Mouse (Mus musculus): Measurements from ENCODE around the gene Ripply3. TPM values are rescaled to one million over a fixed set of nuclear protein-coding genes. Genes with fewer than 3 reads are reported as not detected.
A peak's percentile ranks its signal among the peaks of the same experiment; 100 is the strongest.

Gene Ripply3
- polyA plus RNA-seq, 1 experiment from 2014 or later: 4.7 TPM

DNA sequence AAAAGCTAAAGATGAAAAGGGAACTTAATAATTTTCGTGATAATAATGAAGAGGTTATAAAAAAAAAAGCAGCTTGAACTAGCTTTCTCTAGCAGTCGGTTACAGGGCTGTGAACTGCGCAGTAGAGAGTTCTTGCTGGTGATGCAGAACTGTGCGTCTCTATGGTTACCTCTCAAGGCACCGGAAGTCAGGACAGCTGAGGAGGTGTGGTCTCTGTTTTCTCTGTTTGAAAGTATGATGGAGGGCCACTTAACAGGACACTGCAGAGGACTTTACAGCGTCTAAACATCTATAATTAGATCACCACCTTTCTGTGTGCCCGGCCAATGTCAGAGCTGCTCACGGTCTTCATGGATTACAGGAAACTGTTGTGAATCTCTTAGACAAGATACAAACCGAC lies 26.2 kb downstream of the Ripply3 start:
- Histone ChIP-seq H3K27me3 (ENCODE audit: low read depth, poor library complexity, severe bottlenecking) (no peaks in the 10 kb centered on the region), H3K9me3 (replicated peaks) (no peaks in the 10 kb centered on the region), H3K27ac (no peak overlapping the region), H3K36me3 (no peaks in the 10 kb centered on the region), H3K4me1 (peaks cover 22% of the 10 kb centered on the region), H3K4me3 (no peak overlapping the region)
- no peak for DNase-seq (ENCODE audit: low spot score)
- 39% methylated on average over 9 of the region's 9 CpGs for WGBS

- no peaks in the 10 kb centered on the region for H3K36me3 ChIP-seq
- no peak overlapping the region for H3K4me3 ChIP-seq
- peaks cover 12% of the 10 kb centered on the region for H3K4me1 ChIP-seq
- H3K9me3 ChIP-seq (replicated peaks): no peaks in the 10 kb centered on the region
- no peak for DNase-seq (ENCODE audit: low spot score)
- H3K27me3 ChIP-seq (ENCODE audit: low read depth, poor library complexity, severe bottlenecking): no peaks in the 10 kb centered on the region
- H3K27ac ChIP-seq: no peak overlapping the region
- 52% methylated on average over 7 of the region's 7 CpGs for WGBS
Observed at GRCm38 (mm10) chr16:94356046-94356445, 27.8 kb downstream of the Ripply3 start.

GRCm38 (mm10) chr16:94356776-94357494 lies 28.7 kb downstream of the Ripply3 start:
- H3K4me3 ChIP-seq: no peak overlapping the region
- no peak overlapping the region for H3K27ac ChIP-seq
- peaks cover 12% of the 10 kb centered on the region for H3K4me1 ChIP-seq
- H3K27me3 ChIP-seq (ENCODE audit: low read depth, poor library complexity, severe bottlenecking): no peaks in the 10 kb centered on the region
- H3K9me3 ChIP-seq (replicated peaks): no peaks in the 10 kb centered on the region
- DNase-seq (ENCODE audit: low spot score): no peak
- 70% methylated on average over 11 of the region's 11 CpGs for WGBS
- H3K36me3 ChIP-seq: no peaks in the 10 kb centered on the region

DNA sequence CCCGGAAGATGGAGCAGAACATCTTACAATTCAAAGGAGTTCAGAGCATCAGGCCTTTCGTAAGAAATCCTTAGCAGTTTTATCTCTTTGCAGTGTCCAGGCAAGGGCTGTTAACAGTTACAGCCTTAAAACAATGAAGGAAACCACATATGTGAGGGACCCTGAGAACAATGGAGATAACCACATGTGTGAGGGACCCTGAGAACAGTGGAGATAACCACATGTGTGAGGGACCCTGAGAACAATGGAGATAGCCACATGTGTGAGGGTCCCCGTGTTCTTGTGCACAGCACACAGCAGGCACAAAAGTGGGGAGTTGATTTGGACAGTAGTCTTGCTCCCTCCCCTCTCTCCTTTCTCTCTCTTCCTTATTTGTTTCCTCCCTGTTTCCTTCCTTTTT lies 29.9 kb downstream of the Ripply3 start:
- Histone ChIP-seq H3K9me3 (replicated peaks) (no peaks in the 10 kb centered on the region), H3K36me3 (no peaks in the 10 kb centered on the region), H3K4me3 (no peak overlapping the region), H3K27me3 (ENCODE audit: low read depth, poor library complexity, severe bottlenecking) (no peaks in the 10 kb centered on the region), H3K27ac (no peak overlapping the region), H3K4me1 (peaks cover 18% of the 10 kb centered on the region)
- no peak for DNase-seq (ENCODE audit: low spot score)
- WGBS: 87% methylated on average over 3 of the region's 3 CpGs

- Histone ChIP-seq H3K27ac (no peak overlapping the region), H3K9me3 (replicated peaks) (no peaks in the 10 kb centered on the region), H3K4me1 (peaks cover 5% of the 10 kb centered on the region; the same call in 1 of the 2 replicates), H3K36me3 (peaks cover 11% of the 10 kb centered on the region), H3K27me3 (ENCODE audit: low read depth, poor library complexity, severe bottlenecking) (no peaks in the 10 kb centered on the region), H3K4me3 (no peak overlapping the region)
- DNase-seq (ENCODE audit: low spot score): no peak
- WGBS: 90% methylated on average over 13 of the region's 13 CpGs
Observed at GRCm38 (mm10) chr16:94360578-94361350, 32.5 kb downstream of the Ripply3 start.

GRCm38 (mm10) chr16:94362174-94362873 lies 34.1 kb downstream of the Ripply3 start:
- H3K4me1 ChIP-seq: peaks cover 5% of the 10 kb centered on the region; the same call in 1 of the 2 replicates
- 57% methylated on average over 10 of the region's 10 CpGs for whole genome bisulfite sequencing
- no peak for DNase-seq (ENCODE audit: low spot score)
- H3K27ac ChIP-seq: no peak overlapping the region
- peaks cover 17% of the 10 kb centered on the region for H3K36me3 ChIP-seq
- no peaks in the 10 kb centered on the region for H3K9me3 ChIP-seq (replicated peaks)
- no peak overlapping the region for H3K4me3 ChIP-seq
- H3K27me3 ChIP-seq (ENCODE audit: low read depth, poor library complexity, severe bottlenecking): no peaks in the 10 kb centered on the region

DNA sequence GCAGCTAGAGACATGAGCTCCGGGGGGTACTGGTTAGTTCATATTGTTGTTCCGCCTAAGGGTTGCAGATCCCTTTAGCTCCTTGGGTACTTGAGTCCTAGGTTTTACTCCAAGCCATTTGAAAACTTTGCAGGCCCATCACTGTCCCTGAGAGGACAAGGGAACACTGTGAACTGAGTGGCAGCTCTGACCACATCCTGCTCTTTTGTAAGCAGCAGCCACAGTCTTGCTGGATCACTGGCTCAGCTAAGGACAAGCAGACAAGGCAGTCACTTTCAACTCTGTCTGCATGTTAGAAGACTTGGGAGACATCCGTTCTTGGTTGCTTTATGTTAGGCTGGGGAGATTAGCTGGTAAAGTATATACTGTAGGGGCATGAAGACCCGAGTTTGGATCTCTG lies 35.6 kb downstream of the Ripply3 start:
- Histone ChIP-seq H3K27ac (no peak overlapping the region), H3K4me1 (peaks cover 5% of the 10 kb centered on the region; the same call in 1 of the 2 replicates), H3K27me3 (ENCODE audit: low read depth, poor library complexity, severe bottlenecking) (no peaks in the 10 kb centered on the region), H3K9me3 (replicated peaks) (no peaks in the 10 kb centered on the region), H3K4me3 (no peak overlapping the region), H3K36me3 (peaks cover 17% of the 10 kb centered on the region)
- WGBS: 87% methylated on average over 4 of the region's 4 CpGs
- no peak for DNase-seq (ENCODE audit: low spot score)

DNA sequence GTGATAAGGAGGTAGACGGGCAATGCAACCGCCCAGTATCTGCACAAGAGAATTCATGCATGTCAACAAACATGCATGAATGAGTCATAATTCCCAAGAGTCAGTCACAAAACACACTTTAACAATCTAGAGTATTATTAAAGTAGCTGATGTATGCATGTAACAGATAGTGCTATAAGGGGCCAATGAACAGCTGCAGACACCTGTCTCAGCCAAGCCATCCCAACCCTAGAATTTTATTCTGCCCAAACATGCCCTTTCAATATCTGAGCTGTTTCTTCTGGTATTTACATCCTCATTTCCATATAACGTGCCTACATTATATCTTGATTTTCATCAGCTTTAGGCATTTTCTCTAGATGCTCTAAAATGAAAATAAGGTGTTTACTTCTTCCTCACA lies 37.2 kb downstream of the Ripply3 start:
- Histone ChIP-seq H3K27ac (no peak overlapping the region), H3K4me1 (peaks cover 14% of the 10 kb centered on the region), H3K4me3 (no peak overlapping the region), H3K27me3 (ENCODE audit: low read depth, poor library complexity, severe bottlenecking) (no peaks in the 10 kb centered on the region), H3K36me3 (peaks cover 17% of the 10 kb centered on the region), H3K9me3 (replicated peaks) (no peaks in the 10 kb centered on the region)
- WGBS: 96% methylated on average over 3 of the region's 3 CpGs
- DNase-seq (ENCODE audit: low spot score): no peak

GRCm38 (mm10) chr16:94369596-94370172 lies 41.5 kb downstream of the Ripply3 start:
- peaks cover 28% of the 10 kb centered on the region for H3K4me1 ChIP-seq
- H3K9me3 ChIP-seq (replicated peaks): no peaks in the 10 kb centered on the region
- no peak for DNase-seq (ENCODE audit: low spot score)
- H3K27ac ChIP-seq: peak overlapping the region; percentile 97
- 10% methylated on average over 6 of the region's 6 CpGs for WGBS
- H3K4me3 ChIP-seq: peak overlapping the region; percentile 73
- H3K36me3 ChIP-seq: peaks cover 11% of the 10 kb centered on the region
- no peaks in the 10 kb centered on the region for H3K27me3 ChIP-seq (ENCODE audit: low read depth, poor library complexity, severe bottlenecking)

- peak; percentile 97 for DNase-seq (ENCODE audit: low spot score)
- Histone ChIP-seq H3K4me1 (peaks cover 32% of the 10 kb centered on the region), H3K4me3 (peak within 1 kb of the TSS; percentile 73), H3K9me3 (replicated peaks) (no peaks in the 10 kb centered on the region), H3K27me3 (ENCODE audit: low read depth, poor library complexity, severe bottlenecking) (no peaks in the 10 kb centered on the region), H3K36me3 (peaks cover 7% of the 10 kb centered on the region; the same call in 1 of the 2 replicates), H3K27ac (peak within 1 kb of the TSS; percentile 97)
- under 1% methylated on average over 79 of the region's 79 CpGs for WGBS
Observed at GRCm38 (mm10) chr16:94370173-94370914, 42.1 kb downstream of the Ripply3 start, which contains the start of gene Ttc3. Gene Ttc3 (plus strand): TSS chr16:94370618.

- Histone ChIP-seq H3K4me1 (peaks cover 32% of the 10 kb centered on the region), H3K9me3 (replicated peaks) (no peaks in the 10 kb centered on the region), H3K27me3 (ENCODE audit: low read depth, poor library complexity, severe bottlenecking) (no peaks in the 10 kb centered on the region), H3K4me3 (peak overlapping the region; percentile 73), H3K36me3 (peaks cover 7% of the 10 kb centered on the region; the same call in 1 of the 2 replicates), H3K27ac (peak overlapping the region; percentile 97)
- WGBS: under 1% methylated on average over 43 of the region's 43 CpGs
- DNase-seq (ENCODE audit: low spot score): peak; percentile 82
Observed at GRCm38 (mm10) chr16:94370915-94371300, 42.7 kb downstream of the Ripply3 start.

Data from limb, embryonic 10.5 days (tissue).